Mouse (Mus musculus): Measurements from ENCODE around the gene Trappc3l. TPM values are rescaled to one million over a fixed set of nuclear protein-coding genes. Genes with fewer than 3 reads are reported as not detected.
A peak's percentile ranks its signal among the peaks of the same experiment; 100 is the strongest.

Trappc3l gene
- polyA plus RNA-seq, 1 experiment from 2014 or later = not detected

DNA sequence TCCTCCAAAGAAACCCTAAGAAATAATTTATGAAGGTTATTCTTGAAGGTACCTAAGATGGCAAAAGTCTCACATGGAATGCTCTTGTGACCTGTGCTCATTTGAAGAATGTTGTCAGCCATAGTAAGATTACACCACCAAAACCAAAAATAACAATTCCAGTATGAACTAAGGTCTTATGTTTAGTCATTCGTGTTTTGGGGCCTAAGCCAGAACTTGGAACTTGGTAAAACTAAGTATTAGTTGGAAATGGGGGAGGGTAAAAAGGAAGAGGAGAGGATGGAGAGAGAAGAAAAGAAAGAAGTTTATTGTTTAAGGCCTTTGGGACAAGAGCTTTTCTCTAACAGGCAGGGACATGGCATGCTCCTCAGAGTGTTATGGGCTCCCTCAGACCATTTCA, 32.2 kb downstream of the Trappc3l start:
- 76% methylated on average over 1 of the region's 1 CpGs for WGBS
- Histone ChIP-seq H3K27ac (no peak overlapping the region), H3K4me3 (no peak overlapping the region), H3K9me3 (replicated peaks) (no peaks in the 10 kb centered on the region), H3K27me3 (ENCODE audit: low read depth, poor library complexity, severe bottlenecking) (no peaks in the 10 kb centered on the region), H3K4me1 (peaks cover 4% of the 10 kb centered on the region; the same call in 1 of the 2 replicates), H3K36me3 (no peaks in the 10 kb centered on the region)
- no peak for DNase-seq (ENCODE audit: low spot score)

DNA sequence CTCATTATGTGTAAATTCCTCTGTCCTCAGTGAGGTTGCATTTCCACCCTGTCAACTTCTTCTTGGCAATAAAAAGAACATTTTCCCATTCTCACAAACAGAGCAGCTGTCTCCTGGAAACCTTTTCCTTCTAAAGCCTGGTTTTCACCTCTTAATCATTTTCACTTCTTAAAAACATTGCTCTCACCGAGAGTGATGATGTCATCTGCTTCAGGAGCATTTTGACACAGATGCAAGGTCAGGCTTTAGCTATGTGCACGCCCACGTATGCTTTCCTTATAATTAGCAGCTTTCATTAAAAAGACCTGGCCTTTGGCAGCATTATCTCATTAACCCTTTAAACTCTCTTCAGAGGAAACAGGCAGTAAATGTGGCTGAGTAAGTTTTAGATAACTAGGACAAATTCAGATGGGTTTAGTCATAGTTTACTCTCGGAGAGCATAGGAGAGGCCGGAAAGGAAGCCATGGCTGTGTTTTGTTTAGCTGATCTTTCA, 33.6 kb downstream of the Trappc3l start:
- H3K4me3 ChIP-seq = no peak overlapping the region
- H3K36me3 ChIP-seq = no peaks in the 10 kb centered on the region
- H3K9me3 ChIP-seq (replicated peaks) = no peaks in the 10 kb centered on the region
- DNase-seq (ENCODE audit: low spot score) = no peak
- 48% methylated on average over 5 of the region's 5 CpGs for WGBS
- H3K4me1 ChIP-seq = peaks cover 4% of the 10 kb centered on the region; the same call in 1 of the 2 replicates
- H3K27ac ChIP-seq = no peak overlapping the region
- H3K27me3 ChIP-seq (ENCODE audit: low read depth, poor library complexity, severe bottlenecking) = no peaks in the 10 kb centered on the region

DNA sequence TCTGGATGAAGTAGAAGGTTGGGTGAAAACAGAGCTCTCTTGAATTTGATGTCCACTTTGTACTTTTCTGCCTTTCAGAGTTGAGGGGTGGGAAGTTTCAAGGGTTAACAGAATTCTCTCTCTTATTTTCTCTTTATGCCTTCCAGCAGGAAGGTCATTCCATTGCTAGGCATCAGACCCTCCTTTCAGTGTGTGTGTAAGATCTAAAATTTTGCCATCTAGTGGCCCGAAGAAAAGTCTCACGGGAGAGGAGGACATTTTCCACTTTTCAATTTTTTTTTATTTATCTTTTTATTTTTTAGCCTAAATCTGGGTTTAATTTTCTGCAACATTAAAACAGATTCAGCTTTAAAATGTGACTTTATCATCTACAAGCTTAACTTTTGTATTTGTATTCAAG, 34.3 kb downstream of the Trappc3l start:
- Histone ChIP-seq H3K36me3 (no peaks in the 10 kb centered on the region), H3K27me3 (ENCODE audit: low read depth, poor library complexity, severe bottlenecking) (no peaks in the 10 kb centered on the region), H3K9me3 (replicated peaks) (no peaks in the 10 kb centered on the region), H3K27ac (no peak overlapping the region), H3K4me1 (peaks cover 4% of the 10 kb centered on the region; the same call in 1 of the 2 replicates), H3K4me3 (no peak overlapping the region)
- DNase-seq (ENCODE audit: low spot score) = no peak
- WGBS = 75% methylated on average over 2 of the region's 2 CpGs

DNA sequence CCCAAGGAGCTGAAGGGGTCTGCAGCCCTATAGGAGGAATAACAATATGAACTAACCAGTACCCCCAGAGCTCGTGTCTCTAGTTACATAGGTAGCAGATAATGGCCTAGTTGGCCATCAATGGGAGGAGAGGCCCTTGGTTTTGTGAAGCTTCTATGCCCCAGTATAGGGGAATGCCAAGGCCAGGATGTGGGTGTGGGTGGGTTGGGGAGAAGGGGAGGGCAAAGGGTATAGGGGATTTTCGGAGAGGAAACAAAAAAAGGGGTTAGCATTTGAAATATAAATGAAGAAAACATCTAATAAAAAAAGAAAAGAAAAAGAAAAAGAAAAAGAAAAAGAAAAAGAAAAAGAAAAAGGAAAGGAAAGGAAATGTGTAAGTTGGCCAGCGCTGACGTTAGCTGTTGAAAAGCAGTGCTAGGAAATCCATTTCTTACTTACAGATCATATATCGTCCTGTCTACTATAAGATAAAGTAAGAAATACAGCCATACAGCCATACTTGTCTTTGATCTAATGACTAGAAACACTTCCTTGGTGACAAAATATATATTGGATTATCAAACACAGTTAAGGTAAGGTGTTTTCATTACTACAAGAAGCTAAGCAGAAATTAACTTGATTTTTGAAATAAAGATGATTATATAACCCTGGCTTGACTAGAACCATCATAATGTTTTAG, 37.3 kb downstream of the Trappc3l start:
- Histone ChIP-seq H3K9me3 (replicated peaks) (no peaks in the 10 kb centered on the region), H3K4me3 (no peak overlapping the region), H3K27me3 (ENCODE audit: low read depth, poor library complexity, severe bottlenecking) (no peaks in the 10 kb centered on the region), H3K27ac (no peak overlapping the region), H3K4me1 (peaks cover 4% of the 10 kb centered on the region; the same call in 1 of the 2 replicates), H3K36me3 (no peaks in the 10 kb centered on the region)
- no peak for DNase-seq (ENCODE audit: low spot score)
- WGBS = 84% methylated on average over 5 of the region's 5 CpGs

DNA sequence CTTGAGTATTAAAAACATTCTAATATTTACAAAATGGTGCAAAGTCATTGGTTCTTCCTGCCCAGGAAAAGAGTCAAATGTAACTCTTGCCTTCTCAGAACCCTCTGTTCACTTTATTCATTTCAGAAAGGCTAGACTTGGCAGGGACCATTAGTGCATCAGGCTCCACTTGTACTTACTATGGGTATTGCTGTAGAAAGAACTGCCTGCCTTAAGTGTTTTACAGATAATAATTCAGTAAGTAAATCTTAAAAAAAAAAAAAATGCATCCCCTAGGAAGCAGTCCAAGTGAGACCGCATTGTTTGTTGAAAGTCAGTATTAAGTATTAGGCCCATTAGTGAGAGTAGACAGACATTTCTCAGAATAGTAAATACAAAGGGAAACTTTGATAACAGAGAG, 49.1 kb downstream of the Trappc3l start:
- no peak for DNase-seq (ENCODE audit: low spot score)
- H3K4me3 ChIP-seq = no peak overlapping the region

DNA sequence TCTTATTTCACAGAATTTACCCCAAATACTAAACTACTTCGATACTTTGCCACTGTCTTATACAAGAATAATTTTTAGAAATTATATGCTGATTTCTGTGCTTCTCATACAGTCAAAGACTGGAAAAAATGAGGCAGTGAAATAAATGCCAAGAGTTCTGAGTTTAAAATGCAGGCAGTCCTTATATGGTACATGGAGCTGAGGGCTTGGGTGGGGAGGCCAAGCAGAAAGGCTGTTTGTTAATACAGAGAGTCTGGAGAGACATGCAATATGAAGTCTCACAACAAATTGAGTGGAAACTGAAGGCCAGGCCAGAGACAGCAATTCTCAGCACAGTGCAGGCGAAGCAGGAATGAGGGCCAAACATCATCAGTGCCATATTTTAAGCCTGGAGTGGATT, 51.1 kb downstream of the Trappc3l start:
- H3K27me3 ChIP-seq (ENCODE audit: low read depth, poor library complexity, severe bottlenecking) = no peaks in the 10 kb centered on the region
- DNase-seq (ENCODE audit: low spot score) = no peak
- no peak overlapping the region for H3K27ac ChIP-seq
- H3K9me3 ChIP-seq (replicated peaks) = no peaks in the 10 kb centered on the region
- WGBS = 94% methylated on average over 2 of the region's 2 CpGs
- no peaks in the 10 kb centered on the region for H3K36me3 ChIP-seq
- no peak overlapping the region for H3K4me3 ChIP-seq
- H3K4me1 ChIP-seq = peaks cover 6% of the 10 kb centered on the region

More for the DNA sequence above, 49.1 kb downstream of the Trappc3l start:
- Histone ChIP-seq H3K36me3 (no peaks in the 10 kb centered on the region), H3K27ac (no peak overlapping the region), H3K4me1 (peaks cover 6% of the 10 kb centered on the region), H3K9me3 (replicated peaks) (no peaks in the 10 kb centered on the region), H3K27me3 (ENCODE audit: low read depth, poor library complexity, severe bottlenecking) (no peaks in the 10 kb centered on the region)
- 91% methylated on average over 1 of the region's 1 CpGs for WGBS

DNA sequence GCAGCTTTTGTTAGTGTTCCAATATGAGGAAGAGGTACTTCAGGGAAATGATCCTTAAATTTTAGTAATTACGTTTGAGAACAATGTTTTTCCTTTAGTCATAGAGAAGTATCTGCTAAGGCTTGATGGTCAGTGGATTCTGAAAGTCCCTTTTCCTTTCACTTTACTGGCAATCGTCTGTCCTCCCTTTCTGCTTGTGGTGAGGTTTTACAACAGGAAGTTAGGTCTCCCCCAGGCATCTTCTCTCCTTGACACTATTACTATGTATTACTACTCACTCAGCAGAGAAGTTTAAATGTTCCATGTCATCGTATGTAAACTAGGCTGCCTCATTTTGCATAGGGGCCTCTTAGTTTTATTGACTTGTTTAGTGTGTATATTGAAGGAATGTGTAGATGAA, 52.1 kb downstream of the Trappc3l start:
- H3K27ac ChIP-seq = no peak overlapping the region
- 72% methylated on average over 3 of the region's 3 CpGs for WGBS
- peaks cover 6% of the 10 kb centered on the region for H3K4me1 ChIP-seq
- H3K9me3 ChIP-seq (replicated peaks) = no peaks in the 10 kb centered on the region
- H3K27me3 ChIP-seq (ENCODE audit: low read depth, poor library complexity, severe bottlenecking) = no peaks in the 10 kb centered on the region
- no peaks in the 10 kb centered on the region for H3K36me3 ChIP-seq
- no peak overlapping the region for H3K4me3 ChIP-seq
- DNase-seq (ENCODE audit: low spot score) = no peak

DNA sequence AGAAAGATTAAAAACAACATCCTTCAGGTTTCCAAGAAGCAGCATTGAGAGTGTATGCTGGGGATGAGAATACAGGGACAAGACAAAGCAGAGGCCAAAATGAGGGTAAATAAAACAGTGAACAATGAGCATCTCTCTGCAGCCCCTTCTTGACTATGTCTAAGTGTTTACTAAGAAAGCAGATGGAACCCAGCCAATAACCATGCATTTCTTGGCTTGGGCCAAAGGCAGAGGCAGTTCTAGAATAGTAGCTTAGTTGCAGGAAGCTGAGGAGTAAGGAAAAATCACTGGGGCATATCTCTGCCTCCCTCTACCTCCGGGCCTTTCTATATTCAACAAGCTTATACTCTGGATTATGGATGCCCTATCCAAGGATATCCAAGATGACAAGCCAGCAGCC, 53.1 kb downstream of the Trappc3l start:
- 91% methylated on average over 1 of the region's 1 CpGs for WGBS
- Histone ChIP-seq H3K36me3 (no peaks in the 10 kb centered on the region), H3K27me3 (ENCODE audit: low read depth, poor library complexity, severe bottlenecking) (no peaks in the 10 kb centered on the region), H3K4me1 (peaks cover 6% of the 10 kb centered on the region), H3K4me3 (no peak overlapping the region), H3K9me3 (replicated peaks) (no peaks in the 10 kb centered on the region), H3K27ac (no peak overlapping the region)
- DNase-seq (ENCODE audit: low spot score) = no peak

DNA sequence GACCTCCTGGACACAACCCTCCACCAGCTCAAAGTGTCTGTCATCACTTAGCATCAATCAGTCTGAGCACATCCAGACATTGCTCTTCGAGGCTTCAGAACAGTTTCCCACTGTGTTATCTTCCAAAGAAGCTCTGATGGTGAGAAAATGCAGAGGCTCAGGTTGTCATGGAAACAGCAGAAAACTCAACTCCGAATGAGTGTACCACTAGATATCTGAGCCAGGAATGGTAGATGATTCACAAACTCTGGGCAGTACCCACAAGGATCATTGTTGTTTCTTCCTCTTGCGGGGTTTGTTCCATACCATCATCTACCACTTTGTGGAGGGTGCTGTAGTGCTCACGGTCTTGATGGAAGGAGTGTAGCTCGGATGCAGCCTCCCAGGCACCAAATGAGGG, 54.5 kb downstream of the Trappc3l start:
- DNase-seq (ENCODE audit: low spot score) = no peak
- no peaks in the 10 kb centered on the region for H3K36me3 ChIP-seq
- H3K27ac ChIP-seq = no peak overlapping the region
- no peaks in the 10 kb centered on the region for H3K9me3 ChIP-seq (replicated peaks)
- H3K4me3 ChIP-seq = no peak overlapping the region
- H3K4me1 ChIP-seq = peaks cover 9% of the 10 kb centered on the region
- WGBS = 70% methylated on average over 5 of the region's 5 CpGs
- no peaks in the 10 kb centered on the region for H3K27me3 ChIP-seq (ENCODE audit: low read depth, poor library complexity, severe bottlenecking)

DNA sequence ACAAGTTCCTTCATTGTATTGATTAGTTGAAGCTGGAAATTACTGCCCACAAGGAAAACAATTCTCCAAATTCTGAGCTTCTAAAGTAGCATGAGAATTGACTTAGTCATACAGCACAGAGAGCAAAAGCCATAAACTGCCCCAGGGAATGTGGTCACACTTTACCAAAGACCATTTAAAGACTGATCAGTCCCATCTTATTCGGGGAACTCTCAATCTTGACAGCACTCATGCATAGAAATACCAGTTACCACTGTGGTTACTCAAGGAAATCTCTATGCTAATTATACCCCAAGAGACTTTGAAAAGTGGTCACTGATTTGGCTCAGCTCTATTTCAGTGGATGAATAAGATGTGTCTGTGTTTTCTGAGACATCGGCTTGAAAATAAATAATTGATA, 57.8 kb downstream of the Trappc3l start:
- WGBS = 85% methylated on average over 2 of the region's 2 CpGs
- Histone ChIP-seq H3K27me3 (ENCODE audit: low read depth, poor library complexity, severe bottlenecking) (no peaks in the 10 kb centered on the region), H3K36me3 (no peaks in the 10 kb centered on the region), H3K4me3 (no peak overlapping the region), H3K4me1 (0 out of 2 replicates have a peak, but pooled peaks cover 2% of the 10 kb centered on the region), H3K27ac (no peak overlapping the region), H3K9me3 (replicated peaks) (no peaks in the 10 kb centered on the region)
- DNase-seq (ENCODE audit: low spot score) = no peak

DNA sequence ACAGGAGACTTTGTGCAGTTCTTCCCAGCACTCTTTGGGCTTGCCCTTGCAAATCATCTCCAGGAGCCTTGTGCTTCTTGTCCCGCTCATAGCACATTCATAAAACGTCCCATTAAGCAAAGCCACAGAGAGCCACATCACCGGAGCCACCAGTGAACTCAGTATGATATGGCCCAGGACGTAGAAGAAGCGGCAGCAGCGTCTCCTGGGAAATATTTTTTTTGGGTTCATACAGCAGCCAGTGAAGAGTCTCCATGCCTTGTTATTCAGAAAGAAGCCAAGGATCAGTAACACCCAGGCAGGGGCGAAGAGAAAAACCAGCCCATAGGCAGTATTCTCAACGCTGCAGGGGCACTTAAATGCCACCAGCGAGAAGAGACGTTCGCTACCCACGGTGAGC, 58.6 kb downstream of the Trappc3l start:
- H3K4me3 ChIP-seq = peak overlapping the region; percentile 11; the same call in 1 of the 2 replicates
- H3K27me3 ChIP-seq (ENCODE audit: low read depth, poor library complexity, severe bottlenecking) = no peaks in the 10 kb centered on the region
- WGBS = 70% methylated on average over 12 of the region's 12 CpGs
- no peaks in the 10 kb centered on the region for H3K36me3 ChIP-seq
- H3K4me1 ChIP-seq = 0 out of 2 replicates have a peak, but pooled peaks cover 2% of the 10 kb centered on the region
- peak overlapping the region; percentile 37 for H3K27ac ChIP-seq
- no peak for DNase-seq (ENCODE audit: low spot score)
- H3K9me3 ChIP-seq (replicated peaks) = no peaks in the 10 kb centered on the region

DNA sequence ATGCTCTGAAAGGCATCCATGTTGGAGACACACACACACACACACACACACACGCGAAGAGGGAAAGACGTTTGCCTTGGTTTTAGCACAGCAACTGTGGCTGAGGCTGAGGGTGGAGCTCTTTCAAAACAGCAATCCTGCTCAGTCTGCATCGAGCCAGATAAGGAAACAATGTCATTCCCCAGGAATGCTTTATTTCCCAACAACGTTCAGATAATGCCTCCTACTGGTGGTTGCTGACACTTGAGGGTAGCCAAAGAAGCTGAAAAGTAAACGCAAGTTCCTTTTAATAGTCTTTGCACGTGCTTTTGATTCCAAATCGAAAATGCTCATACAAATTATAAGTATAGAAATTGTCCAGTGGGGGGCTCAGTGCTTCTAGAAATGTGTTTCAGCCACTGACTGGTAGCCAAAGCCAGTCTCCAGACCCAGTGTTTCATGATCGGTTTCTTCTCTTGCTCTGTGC, 59.1 kb downstream of the Trappc3l start, which contains the start of gene Calhm5:
Gene Calhm5, minus strand, starts transcription at position 102 of the 466 bp plus-strand sequence.
- H3K4me3 ChIP-seq = peak within 1 kb of the TSS; percentile 11; the same call in 1 of the 2 replicates
- no peaks in the 10 kb centered on the region for H3K36me3 ChIP-seq
- DNase-seq (ENCODE audit: low spot score) = no peak
- peak within 1 kb of the TSS; percentile 37 for H3K27ac ChIP-seq
- 34% methylated on average over 9 of the region's 9 CpGs for WGBS
- H3K4me1 ChIP-seq = 0 out of 2 replicates have a peak, but pooled peaks cover 2% of the 10 kb centered on the region
- H3K9me3 ChIP-seq (replicated peaks) = no peaks in the 10 kb centered on the region
- H3K27me3 ChIP-seq (ENCODE audit: low read depth, poor library complexity, severe bottlenecking) = no peaks in the 10 kb centered on the region

DNA sequence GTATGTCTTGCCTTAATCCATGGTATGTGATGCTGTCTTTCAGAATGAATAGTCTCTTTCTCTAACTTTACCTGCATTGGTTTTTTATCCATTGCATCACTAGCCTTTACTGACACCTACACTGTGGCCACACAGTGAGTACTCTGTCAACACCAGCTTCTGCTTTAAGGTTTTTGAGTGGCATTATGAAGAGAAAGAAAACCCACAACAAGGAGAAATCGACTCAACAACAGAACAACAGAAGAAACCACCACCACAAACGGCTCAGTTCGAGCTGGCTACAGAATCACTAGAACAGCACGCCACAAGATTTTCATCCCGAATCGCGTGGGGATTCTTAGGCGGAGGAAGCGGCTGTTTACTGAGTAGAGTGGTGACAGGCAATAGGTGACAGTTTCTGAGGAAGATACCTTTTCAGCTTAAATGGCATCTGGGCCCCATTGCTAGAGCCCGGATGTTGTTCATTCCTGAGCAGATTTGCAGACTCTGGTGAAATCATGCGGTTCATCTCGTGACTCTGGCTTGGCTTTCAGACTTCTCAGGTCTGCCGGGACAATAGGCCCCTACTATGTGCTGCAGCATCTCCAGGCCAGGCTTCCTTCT, 73.6 kb downstream of the Trappc3l start:
- no peaks in the 10 kb centered on the region for H3K36me3 ChIP-seq
- H3K4me1 ChIP-seq = peaks cover 6% of the 10 kb centered on the region
- H3K27me3 ChIP-seq (ENCODE audit: low read depth, poor library complexity, severe bottlenecking) = no peaks in the 10 kb centered on the region
- H3K9me3 ChIP-seq (replicated peaks) = no peaks in the 10 kb centered on the region
- H3K4me3 ChIP-seq = no peak overlapping the region
- H3K27ac ChIP-seq = no peak overlapping the region
- no peak for DNase-seq (ENCODE audit: low spot score)
- WGBS = 90% methylated on average over 13 of the region's 13 CpGs

Measured in limb, embryonic 10.5 days (tissue).